Mouse (Mus musculus): Measurements from ENCODE around the gene Enam. TPM values are rescaled to one million over a fixed set of nuclear protein-coding genes. Genes with fewer than 3 reads are reported as not detected.
A peak's percentile ranks its signal among the peaks of the same experiment; 100 is the strongest.

The Enam gene
- polyA plus RNA-seq, 2 experiments = not detected

GRCm38 (mm10) chr5:88491111-88491510 lies 3.3 kb downstream of the Enam start:
- Histone ChIP-seq H3K4me3 (ENCODE audit: insufficient read depth in 1 of 2, low read depth in 2 of 2, low read length in 2 of 2) (no peak overlapping the region), H3K9me3 (ENCODE audit: control insufficient read depth, low read length) (no peaks in the 10 kb centered on the region), H3K27ac (no peak overlapping the region), H3K36me3 (replicated peaks; ENCODE audit: control insufficient read depth, insufficient read depth, low read depth) (no peaks in the 10 kb centered on the region), H3K27me3 (ENCODE audit: control insufficient read depth, insufficient read depth, low read length) (no peaks in the 10 kb centered on the region), H3K9ac (replicated peaks) (no peak overlapping the region), H3K4me2 (ENCODE audit: low read depth) (no peak overlapping the region), H3K4me1 (replicated peaks; ENCODE audit: control insufficient read depth in 2 of 2, insufficient read depth in 2 of 2, low read length in 1 of 2) (no peaks in the 10 kb centered on the region)
- TF ChIP-seq CTCF (IDR thresholded peaks at IDR 0.05; ENCODE audit: low read depth) = no peak
- no peak for TF ChIP-seq EP300 (IDR thresholded peaks at IDR 0.05; ENCODE audit: low read depth)
- no peak for ATAC-seq (ENCODE audit: insufficient read depth)
- no peak for DNase-seq (ENCODE audit: low read depth in 3 of 3, low spot score in 3 of 3)
- 64% methylated on average over 5 of the region's 5 CpGs for WGBS (ENCODE audit: insufficient replicate concordance)

- Histone ChIP-seq H3K4me1 (replicated peaks; ENCODE audit: control insufficient read depth in 2 of 2, insufficient read depth in 2 of 2, low read length in 1 of 2) (no peaks in the 10 kb centered on the region), H3K9me3 (ENCODE audit: control insufficient read depth, low read length) (no peaks in the 10 kb centered on the region), H3K27me3 (ENCODE audit: control insufficient read depth, insufficient read depth, low read length) (no peaks in the 10 kb centered on the region), H3K4me2 (ENCODE audit: low read depth) (no peak overlapping the region), H3K27ac (no peak overlapping the region), H3K36me3 (replicated peaks; ENCODE audit: control insufficient read depth, insufficient read depth, low read depth) (no peaks in the 10 kb centered on the region), H3K9ac (replicated peaks) (no peak overlapping the region), H3K4me3 (ENCODE audit: insufficient read depth in 1 of 2, low read depth in 2 of 2, low read length in 2 of 2) (no peak overlapping the region)
- ATAC-seq (ENCODE audit: insufficient read depth) = no peak
- no peak for TF ChIP-seq CTCF (IDR thresholded peaks at IDR 0.05; ENCODE audit: low read depth)
- no peak for TF ChIP-seq EP300 (IDR thresholded peaks at IDR 0.05; ENCODE audit: low read depth)
- WGBS (ENCODE audit: insufficient replicate concordance) = 80% methylated on average over 3 of the region's 3 CpGs
- DNase-seq (ENCODE audit: low read depth in 3 of 3, low spot score in 3 of 3) = no peak
Measured at GRCm38 (mm10) chr5:88499781-88500180, 12.0 kb downstream of the Enam start.

- Histone ChIP-seq H3K4me2 (ENCODE audit: low read depth) (no peak overlapping the region), H3K4me1 (replicated peaks; ENCODE audit: control insufficient read depth in 2 of 2, insufficient read depth in 2 of 2, low read length in 1 of 2) (no peaks in the 10 kb centered on the region), H3K36me3 (replicated peaks; ENCODE audit: control insufficient read depth, insufficient read depth, low read depth) (no peaks in the 10 kb centered on the region), H3K9ac (replicated peaks) (no peak overlapping the region), H3K27ac (no peak overlapping the region), H3K9me3 (ENCODE audit: control insufficient read depth, low read length) (no peaks in the 10 kb centered on the region), H3K4me3 (ENCODE audit: insufficient read depth in 1 of 2, low read depth in 2 of 2, low read length in 2 of 2) (no peak overlapping the region), H3K27me3 (ENCODE audit: control insufficient read depth, insufficient read depth, low read length) (no peaks in the 10 kb centered on the region)
- DNase-seq (ENCODE audit: low read depth in 3 of 3, low spot score in 3 of 3) (peak in 1 of 3 experiments; percentile 1), ATAC-seq (ENCODE audit: insufficient read depth) (no peak)
- TF ChIP-seq CTCF (IDR thresholded peaks at IDR 0.05; ENCODE audit: low read depth) (no peak), EP300 (IDR thresholded peaks at IDR 0.05; ENCODE audit: low read depth) (no peak)
- WGBS (ENCODE audit: insufficient replicate concordance) = 26% methylated on average over 1 of the region's 1 CpGs
Measured at GRCm38 (mm10) chr5:88508555-88508954, 20.8 kb downstream of the Enam start.

- Histone ChIP-seq H3K27me3 (ENCODE audit: control insufficient read depth, insufficient read depth, low read length) (no peaks in the 10 kb centered on the region), H3K9ac (replicated peaks) (no peak overlapping the region), H3K27ac (no peak overlapping the region), H3K36me3 (replicated peaks; ENCODE audit: control insufficient read depth, insufficient read depth, low read depth) (no peaks in the 10 kb centered on the region), H3K9me3 (ENCODE audit: control insufficient read depth, low read length) (no peaks in the 10 kb centered on the region), H3K4me1 (replicated peaks; ENCODE audit: control insufficient read depth in 2 of 2, insufficient read depth in 2 of 2, low read length in 1 of 2) (no peaks in the 10 kb centered on the region), H3K4me2 (ENCODE audit: low read depth) (no peak overlapping the region), H3K4me3 (ENCODE audit: insufficient read depth in 1 of 2, low read depth in 2 of 2, low read length in 2 of 2) (no peak overlapping the region)
- DNase-seq (ENCODE audit: low read depth in 3 of 3, low spot score in 3 of 3) (no peak), ATAC-seq (ENCODE audit: insufficient read depth) (no peak)
- WGBS (ENCODE audit: insufficient replicate concordance) = 42% methylated on average over 1 of the region's 1 CpGs
- TF ChIP-seq CTCF (IDR thresholded peaks at IDR 0.05; ENCODE audit: low read depth) = no peak
Measured at GRCm38 (mm10) chr5:88508990-88509389, 21.2 kb downstream of the Enam start.

GRCm38 (mm10) chr5:88519232-88519631 lies 31.5 kb downstream of the Enam start:
- Histone ChIP-seq H3K9me3 (ENCODE audit: control insufficient read depth, low read length) (no peaks in the 10 kb centered on the region), H3K4me1 (replicated peaks; ENCODE audit: control insufficient read depth in 2 of 2, insufficient read depth in 2 of 2, low read length in 1 of 2) (no peaks in the 10 kb centered on the region), H3K27me3 (ENCODE audit: control insufficient read depth, insufficient read depth, low read length) (no peaks in the 10 kb centered on the region), H3K36me3 (replicated peaks; ENCODE audit: control insufficient read depth, insufficient read depth, low read depth) (no peaks in the 10 kb centered on the region), H3K4me3 (ENCODE audit: insufficient read depth in 1 of 2, low read depth in 2 of 2, low read length in 2 of 2) (no peak overlapping the region), H3K27ac (no peak overlapping the region), H3K4me2 (ENCODE audit: low read depth) (no peak overlapping the region), H3K9ac (replicated peaks) (no peak overlapping the region)
- 4% methylated on average over 2 of the region's 2 CpGs for WGBS (ENCODE audit: insufficient replicate concordance)
- ATAC-seq (ENCODE audit: insufficient read depth) = no peak
- TF ChIP-seq CTCF (IDR thresholded peaks at IDR 0.05; ENCODE audit: low read depth) = peak; percentile 62; the same call in 1 of the 2 replicates
- no peak for TF ChIP-seq EP300 (IDR thresholded peaks at IDR 0.05; ENCODE audit: low read depth)
- peak; percentile 10 to 19 (median 14) for DNase-seq (ENCODE audit: low read depth in 3 of 3, low spot score in 3 of 3)

Measured in liver, embryonic 14.5 days (tissue).